Mouse (Mus musculus): ENCODE results near the gene Sdc3.

The Sdc3 gene

GRCm38 (mm10) chr4:130874601-130875000 is 82.3 kb downstream of the Sdc3 start:
- CTCF ChIA-PET, result interaction anchor here (0.6 to 1.6 kb wide), 7 partner anchors 10 to 89 kb away, joined by 3 to 6 read pairs (median 3); no protein-coding TSS in a partner anchor

More at GRCm38 (mm10) chr4:130874601-130875000, 82.3 kb downstream of the Sdc3 start:
- POLR2A ChIA-PET, result interaction anchor here in 1 of 4 experiments (0.5 to 1.0 kb wide), 2 partner anchors 65 to 101 kb away, joined by 3 to 7 read pairs; no protein-coding TSS in a partner anchor

Measured in embryonic stem cell, embryonic (primary cell).